Mouse (Mus musculus) testis, adult 2 months (tissue): ENCODE measurements around the gene Setx.

ENCODE experiments used
- CTCF ChIP-seq: fragments of 200-500 bp; IDR thresholded peaks from 2 replicates; pipeline ENCODE4 v1.5.1; 2012; ENCODE audit warnings: low read depth, mild to moderate bottlenecking, inconsistent platforms, low read length, moderate library complexity; ENCODE audit not compliant: control insufficient read depth, insufficient read depth, insufficient replicate concordance
- POLR2A ChIP-seq: fragments of 200-500 bp; IDR thresholded peaks from 2 replicates; pipeline ENCODE4 v1.6.1; 2012; ENCODE audit warnings: low read depth, mild to moderate bottlenecking, inconsistent platforms, low read length, moderate library complexity; ENCODE audit not compliant: control insufficient read depth

- no peak for TF ChIP-seq POLR2A
- TF ChIP-seq CTCF = no peak
Measured at GRCm38 (mm10) chr2:29099646-29100045, 24.3 kb upstream of the Setx start.
